Mouse (Mus musculus): ENCODE data around the gene Amph. TPM values are rescaled to one million over a fixed set of nuclear protein-coding genes. Genes with fewer than 3 reads are reported as not detected.
"Not testable (repeated sequence)": the region's sequence is repeated elsewhere in the genome, so short reads cannot be mapped to it uniquely, and the experiment has no call there.

Amph gene
- total RNA-seq (2015; ENCODE audit: low replicate concordance) = not detected in 2 replicates
- not detected in 2 replicates for total RNA-seq (2017; ENCODE audit: low replicate concordance)

- ATAC-seq (replicated peaks; ENCODE audit: low FRiP score, poor library complexity, severe bottlenecking) = no peak; the same call in 1 of the 2 replicates
Observed at GRCm38 (mm10) chr13:18948171-18949028, at the start of gene Amph. Gene Amph, plus strand, starts transcription at chr13:18948205.

GRCm38 (mm10) chr13:18903623-18904022 is 44.4 kb upstream of the Amph start:
- ATAC-seq (replicated peaks; ENCODE audit: low FRiP score, poor library complexity, severe bottlenecking) = no peak

GRCm38 (mm10) chr13:18914774-18915173 is 33.2 kb upstream of the Amph start:
- ATAC-seq (replicated peaks; ENCODE audit: low FRiP score, poor library complexity, severe bottlenecking) = no peak

- ATAC-seq (replicated peaks; ENCODE audit: low FRiP score, poor library complexity, severe bottlenecking) = not testable (repeated sequence)
Observed at GRCm38 (mm10) chr13:18933191-18933590, 14.8 kb upstream of the Amph start.

GRCm38 (mm10) chr13:18947686-18948085 is 319 bp upstream of the Amph start:
- no peak for ATAC-seq (replicated peaks; ENCODE audit: low FRiP score, poor library complexity, severe bottlenecking)

- no peak for ATAC-seq (replicated peaks; ENCODE audit: low FRiP score, poor library complexity, severe bottlenecking)
Observed at GRCm38 (mm10) chr13:18949029-18949350, 985 bp downstream of the Amph start.

GRCm38 (mm10) chr13:18949626-18950200 is 1.7 kb downstream of the Amph start:
- no peak for ATAC-seq (replicated peaks; ENCODE audit: low FRiP score, poor library complexity, severe bottlenecking)

- ATAC-seq (replicated peaks; ENCODE audit: low FRiP score, poor library complexity, severe bottlenecking) = no peak
Observed at GRCm38 (mm10) chr13:18953575-18953974, 5.6 kb downstream of the Amph start.

GRCm38 (mm10) chr13:18956065-18956913 is 8.3 kb downstream of the Amph start:
- no peak for ATAC-seq (replicated peaks; ENCODE audit: low FRiP score, poor library complexity, severe bottlenecking)

GRCm38 (mm10) chr13:18957028-18957427 is 9.0 kb downstream of the Amph start:
- no peak for ATAC-seq (replicated peaks; ENCODE audit: low FRiP score, poor library complexity, severe bottlenecking)

- no peak for ATAC-seq (replicated peaks; ENCODE audit: low FRiP score, poor library complexity, severe bottlenecking)
Observed at GRCm38 (mm10) chr13:18972571-18972970, 24.6 kb downstream of the Amph start.

- no peak for ATAC-seq (replicated peaks; ENCODE audit: low FRiP score, poor library complexity, severe bottlenecking)
Observed at GRCm38 (mm10) chr13:18974351-18974750, 26.3 kb downstream of the Amph start.

GRCm38 (mm10) chr13:18987266-18987665 is 39.3 kb downstream of the Amph start:
- no peak for ATAC-seq (replicated peaks; ENCODE audit: low FRiP score, poor library complexity, severe bottlenecking)

- ATAC-seq (replicated peaks; ENCODE audit: low FRiP score, poor library complexity, severe bottlenecking) = no peak
Observed at GRCm38 (mm10) chr13:18988323-18988722, 40.3 kb downstream of the Amph start.

- ATAC-seq (replicated peaks; ENCODE audit: low FRiP score, poor library complexity, severe bottlenecking) = no peak
Observed at GRCm38 (mm10) chr13:18989185-18989714, 41.2 kb downstream of the Amph start.

GRCm38 (mm10) chr13:19002502-19002901 is 54.5 kb downstream of the Amph start:
- ATAC-seq (replicated peaks; ENCODE audit: low FRiP score, poor library complexity, severe bottlenecking) = no peak

- no peak for ATAC-seq (replicated peaks; ENCODE audit: low FRiP score, poor library complexity, severe bottlenecking)
Observed at GRCm38 (mm10) chr13:19004406-19004805, 56.4 kb downstream of the Amph start.

- ATAC-seq (replicated peaks; ENCODE audit: low FRiP score, poor library complexity, severe bottlenecking) = no peak
Observed at GRCm38 (mm10) chr13:19008440-19008839, 60.4 kb downstream of the Amph start.

- no peak for ATAC-seq (replicated peaks; ENCODE audit: low FRiP score, poor library complexity, severe bottlenecking)
Observed at GRCm38 (mm10) chr13:19014825-19015375, 66.9 kb downstream of the Amph start.

- no peak for ATAC-seq (replicated peaks; ENCODE audit: low FRiP score, poor library complexity, severe bottlenecking)
Observed at GRCm38 (mm10) chr13:19021529-19021928, 73.5 kb downstream of the Amph start.
